Mouse (Mus musculus) erythroid progenitor cell, adult 5-6 weeks (primary cell): Measurements from ENCODE around the gene Tsacc. TPM values are rescaled to one million over a fixed set of nuclear protein-coding genes. Genes with fewer than 3 reads are reported as not detected.
"Not testable (repeated sequence)": the region's sequence is repeated elsewhere in the genome, so short reads cannot be mapped to it uniquely, and the experiment has no call there.

Source experiments
- ATAC-seq: replicated peaks from 2 replicates; pipeline ENCODE4 v1.8.0; 2016; ENCODE audit warnings: moderate number of reproducible peaks, mild to moderate bottlenecking, moderate TSS enrichment, inconsistent platforms; ENCODE audit not compliant: poor library complexity, low FRiP score, severe bottlenecking
- total RNA-seq, 2 experiments: library from RNA; stranded (forward) in 1 of 2; stranded (reverse) in 1 of 2; fragments of 150-400 nt in 1 of 2; fragments of 186-747, 209-891 nt in 1 of 2; gene quantifications; 2 replicates each; pipeline versions ENCODE4 v1.2.3 to v1.2.4; 2015 to 2017; ENCODE audit warnings: low replicate concordance in 2 of 2

The Tsacc gene
- total RNA-seq, 2 experiments from 2014 or later = not detected

DNA sequence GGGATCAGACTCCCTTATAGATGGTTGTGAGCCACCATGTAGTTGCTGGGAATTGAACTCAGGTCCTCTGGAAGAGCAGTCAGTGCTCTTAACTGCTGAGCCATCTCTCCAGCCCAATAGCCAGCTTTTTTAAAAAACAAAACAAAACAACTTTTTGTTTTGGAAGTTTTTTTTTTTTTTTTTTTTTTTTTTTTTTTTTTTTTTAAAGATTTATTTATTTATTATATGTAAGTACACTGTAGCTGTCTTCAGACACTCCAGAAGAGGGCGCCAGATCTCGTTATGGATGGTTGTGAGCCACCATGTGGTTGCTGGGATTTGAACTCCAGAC lies 11.3 kb downstream of the Tsacc start:
- ATAC-seq = not testable (repeated sequence)

DNA sequence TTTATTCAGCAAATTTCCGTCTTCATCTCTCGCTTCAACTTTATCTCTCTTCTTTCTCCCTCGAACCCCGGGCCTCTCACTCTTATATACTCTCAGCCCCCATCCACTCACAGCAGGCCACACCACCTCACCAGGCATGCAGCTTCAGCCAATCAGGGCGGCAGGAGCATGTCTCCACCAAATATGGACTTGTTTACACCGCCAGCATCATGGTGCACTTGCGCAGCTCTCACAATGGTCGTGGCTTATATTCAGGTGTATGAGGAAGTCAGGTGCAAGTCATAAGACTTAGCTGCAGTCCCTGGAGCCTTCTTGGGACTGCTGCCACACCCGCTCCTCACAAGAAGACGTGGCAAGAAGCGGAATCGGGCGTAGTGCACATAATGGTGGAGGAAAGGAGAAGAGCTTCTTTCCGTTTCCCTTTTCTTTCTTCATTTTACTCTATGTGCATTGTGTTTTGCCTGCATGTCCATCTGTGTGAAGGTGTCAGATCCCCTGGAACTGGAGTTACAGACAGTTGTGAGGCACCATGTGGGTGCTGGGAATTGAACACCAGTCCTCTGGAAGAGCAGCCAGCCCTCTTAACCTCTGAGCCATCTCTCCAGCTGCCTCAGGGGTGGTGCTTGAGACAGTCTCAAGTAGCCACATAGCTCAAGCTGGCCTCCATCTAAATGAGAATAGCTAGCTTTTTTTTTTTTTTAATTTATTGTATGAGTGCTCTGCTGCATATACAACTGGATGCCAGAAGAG lies 11.8 kb downstream of the Tsacc start:
- ATAC-seq = not testable (repeated sequence)

- not testable (repeated sequence) for ATAC-seq
These were observed 15.5 kb downstream of the Tsacc start for GRCm38 (mm10) chr3:88281141-88281916.

GRCm38 (mm10) chr3:88280035-88280434 lies 16.8 kb downstream of the Tsacc start:
- no peak for ATAC-seq

- no peak for ATAC-seq
These were observed 20.2 kb downstream of the Tsacc start for GRCm38 (mm10) chr3:88276529-88277143.

DNA sequence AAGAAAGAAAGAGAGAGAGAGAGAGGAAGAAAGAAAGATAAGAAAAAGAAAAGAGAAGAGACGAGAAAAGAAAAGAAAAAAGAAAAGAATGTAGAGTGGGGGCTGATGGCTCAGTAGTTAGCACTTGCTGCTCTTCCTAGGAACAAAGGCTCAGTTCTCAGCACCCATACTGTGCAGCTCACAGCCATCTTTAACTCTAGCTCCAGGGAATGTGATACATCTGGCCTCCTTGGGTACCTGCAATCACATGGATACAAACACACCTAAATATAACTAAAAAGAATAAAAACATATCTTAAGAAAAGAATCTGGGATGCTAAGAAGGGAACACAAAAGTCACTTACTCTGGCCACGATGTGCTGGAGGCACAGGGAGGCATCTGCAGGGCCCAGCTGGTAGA lies 20.7 kb downstream of the Tsacc start:
- ATAC-seq = no peak

DNA sequence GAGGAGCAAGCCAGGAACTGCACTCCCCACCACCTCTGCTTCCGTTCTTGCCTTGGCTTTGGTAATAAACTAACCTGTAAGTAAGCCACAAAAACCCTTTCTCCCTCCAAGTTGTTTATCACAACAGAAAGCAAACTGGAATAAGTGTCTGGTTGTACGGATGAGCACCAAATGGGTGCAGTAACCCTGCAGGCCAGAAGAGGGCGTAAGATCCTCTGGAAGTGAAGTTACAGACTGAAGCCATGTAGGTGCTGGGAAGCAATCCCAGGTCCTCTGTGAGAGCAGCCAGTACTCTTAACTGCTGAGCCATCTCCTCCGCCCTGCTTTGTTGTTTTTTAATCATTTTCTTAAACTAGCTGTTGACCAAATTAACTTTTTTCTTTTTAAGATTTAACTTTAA lies 22.8 kb downstream of the Tsacc start:
- ATAC-seq = no peak

- ATAC-seq = no peak
These were observed 24.9 kb downstream of the Tsacc start for GRCm38 (mm10) chr3:88271859-88272258.

DNA sequence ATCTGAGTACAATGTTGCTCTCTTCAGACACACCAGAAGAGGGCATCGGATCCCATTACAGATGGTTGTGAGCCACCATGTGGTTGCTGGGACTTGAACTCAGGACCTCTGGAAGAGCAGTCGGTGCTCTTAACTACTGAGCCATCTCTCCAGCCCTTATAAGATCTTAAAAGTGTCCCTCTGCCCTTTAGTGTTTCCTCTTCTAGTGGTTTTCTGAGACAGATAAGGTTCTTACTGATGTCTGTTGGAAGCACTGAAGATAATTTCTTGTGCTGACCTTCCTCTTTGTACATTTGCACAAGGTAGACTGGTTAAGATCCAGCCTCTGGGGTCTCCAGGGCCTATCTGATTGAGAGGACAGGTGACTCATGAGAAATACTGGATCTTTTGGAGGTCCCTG lies 25.5 kb downstream of the Tsacc start:
- not testable (repeated sequence) for ATAC-seq

GRCm38 (mm10) chr3:88268991-88269390 lies 27.8 kb downstream of the Tsacc start:
- ATAC-seq = no peak

DNA sequence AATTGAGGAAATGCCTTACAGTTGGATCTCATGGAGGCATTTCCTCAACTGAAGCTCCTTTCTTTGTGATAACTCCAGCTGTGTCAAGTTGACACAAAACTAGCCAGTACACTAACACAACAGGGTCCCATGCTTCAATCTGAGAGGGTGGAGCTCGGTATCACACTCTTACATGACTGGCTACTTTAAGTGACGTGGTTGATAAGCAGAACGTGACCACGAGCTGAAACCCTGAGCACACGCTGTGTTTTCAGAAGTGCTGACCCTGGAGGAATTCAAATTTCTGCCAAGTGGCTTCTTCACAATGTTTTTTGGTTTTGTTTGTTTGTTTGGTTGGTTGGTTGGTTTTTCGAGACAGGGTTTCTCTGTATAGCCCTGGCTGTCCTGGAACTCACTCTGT lies 28.8 kb downstream of the Tsacc start:
- ATAC-seq = not testable (repeated sequence)

DNA sequence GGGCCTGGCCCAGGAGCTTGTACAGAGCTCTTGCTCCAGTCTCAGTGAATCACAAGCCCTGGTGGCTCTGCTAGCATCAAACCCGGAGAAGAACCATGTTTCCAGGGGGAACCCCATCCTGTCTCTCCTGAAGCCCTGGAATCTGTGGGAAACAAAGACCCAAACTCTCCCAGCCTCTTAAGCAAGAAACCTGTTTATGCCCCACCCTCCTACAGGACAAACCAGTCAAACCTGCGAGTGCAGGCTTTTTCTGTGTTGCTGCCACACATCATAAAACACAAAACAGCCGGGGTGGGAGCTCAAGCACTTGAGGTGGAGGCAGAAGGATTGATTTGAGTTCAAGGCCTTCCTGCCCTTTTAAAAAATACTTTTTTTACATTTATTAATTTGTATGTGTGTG lies 34.5 kb downstream of the Tsacc start:
- ATAC-seq = no peak

GRCm38 (mm10) chr3:88256382-88256781 lies 40.4 kb downstream of the Tsacc start:
- no peak for ATAC-seq

GRCm38 (mm10) chr3:88255950-88256349 lies 40.8 kb downstream of the Tsacc start:
- ATAC-seq = no peak

DNA sequence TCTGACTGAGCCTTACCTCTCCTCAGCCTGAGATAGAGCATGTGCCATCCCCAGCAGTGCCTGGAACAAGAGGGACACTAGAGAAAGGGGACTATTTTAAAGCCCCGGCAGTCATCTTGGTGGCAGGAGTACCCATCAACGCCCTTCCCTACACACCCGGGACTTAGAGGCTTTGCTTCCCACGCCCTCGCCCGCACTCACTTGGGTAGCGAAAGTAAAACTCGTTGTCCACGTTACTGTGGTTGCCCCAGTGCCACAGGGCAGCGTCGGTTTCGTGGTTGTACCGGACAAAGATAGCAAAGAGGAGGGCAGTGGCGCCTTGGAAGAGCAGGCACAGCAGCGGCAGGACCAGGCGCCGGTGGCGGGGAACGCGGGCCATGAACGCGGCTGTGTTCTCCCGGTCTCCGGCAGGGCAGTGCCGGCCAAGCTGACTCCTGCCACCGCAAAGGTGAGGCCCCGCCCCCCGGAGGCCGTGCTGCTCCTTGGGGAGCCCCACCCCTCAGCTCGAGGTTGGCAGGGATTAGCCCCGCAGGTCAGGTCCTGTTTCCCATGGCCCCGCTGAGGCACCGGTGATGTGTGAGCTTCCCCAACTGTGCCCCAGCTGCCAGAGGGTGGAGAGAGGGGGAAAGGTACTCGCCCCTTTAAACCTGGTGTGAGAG lies 42.4 kb downstream of the Tsacc start, which contains the start of gene Rhbg:
TSS of gene Rhbg (minus strand) at position 442 of the 659 bp plus-strand sequence.
- peak; percentile 74 for ATAC-seq

DNA sequence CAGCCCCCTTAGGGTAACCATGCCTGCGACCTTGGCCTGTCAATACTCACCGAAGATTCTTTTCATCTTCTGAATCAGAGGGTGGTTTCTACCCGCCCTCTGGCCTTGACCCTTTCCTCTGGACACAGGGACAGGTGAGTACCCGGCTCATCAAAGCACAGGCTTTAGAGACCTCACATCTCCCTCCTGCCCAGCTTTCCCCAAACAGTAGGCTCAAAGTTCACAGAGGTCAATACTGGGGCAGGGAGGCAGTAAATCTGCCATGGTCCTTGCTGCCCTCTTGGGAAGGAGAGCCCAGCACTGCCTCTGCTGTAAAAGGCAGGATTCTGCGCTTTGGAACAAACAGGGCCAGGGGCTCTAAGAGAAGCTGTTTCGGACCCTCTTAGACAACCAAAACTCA lies 44.1 kb downstream of the Tsacc start:
- no peak for ATAC-seq

- no peak for ATAC-seq
These were observed 48.4 kb downstream of the Tsacc start for GRCm38 (mm10) chr3:88248406-88248805.

GRCm38 (mm10) chr3:88247666-88248065 lies 49.1 kb downstream of the Tsacc start:
- ATAC-seq = no peak

DNA sequence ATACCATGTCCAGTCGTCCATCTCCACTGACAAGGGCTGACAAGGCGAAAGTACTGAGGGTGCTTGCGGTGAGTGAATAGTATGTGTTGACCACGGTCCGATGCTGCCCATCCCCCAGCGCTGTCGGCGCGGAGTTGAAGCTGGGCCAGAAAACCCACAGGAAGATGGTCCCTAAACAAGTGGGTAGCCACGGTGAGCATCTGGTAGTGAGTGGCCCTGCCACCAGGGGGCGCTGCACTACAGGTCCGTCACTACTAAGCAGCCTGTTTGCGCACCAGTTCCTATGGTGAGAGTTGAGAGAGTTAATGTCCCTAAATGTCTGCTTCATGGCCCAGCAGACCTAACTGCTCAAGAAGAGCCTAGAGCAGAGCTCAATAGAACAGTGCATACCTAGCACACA lies 51.0 kb downstream of the Tsacc start:
- ATAC-seq = 0 out of 2 replicates have a peak, but pooled peaks have one; percentile 41

GRCm38 (mm10) chr3:88244071-88244470 lies 52.7 kb downstream of the Tsacc start:
- peak; percentile 44 for ATAC-seq
